Mouse (Mus musculus): ENCODE results near the gene Syt7.

GRCm38 (mm10) chr19:10497512-10498160, 108.7 kb downstream of the Syt7 start:
- TF ChIP-seq CTCF (IDR thresholded peaks at IDR 0.05; ENCODE audit: extremely low read depth, insufficient read length, insufficient replicate concordance, low read depth, low read length), result no peak
- TF ChIP-seq POLR2A (IDR thresholded peaks at IDR 0.05; ENCODE audit: low read depth, low read length), result no peak

Measured in small intestine, adult 2 months (tissue).